Mouse (Mus musculus) layer of hippocampus, postnatal 14 days (tissue): ENCODE measurements around the gene Tbxas1. TPM values are rescaled to one million over a fixed set of nuclear protein-coding genes. Genes with fewer than 3 reads are reported as not detected.

Source experiments
- DNase-seq, 2 experiments: peaks; one replicate each; pipeline ENCODE4 v3.0.0; 2021 to 2022; ENCODE audit warnings: low spot score in 2 of 2, mixed read lengths in 1 of 2
- total RNA-seq, 2 experiments: library from RNA; stranded (reverse); gene quantifications; 2 replicates each; pipeline ENCODE4 v1.2.3; 2021

Gene Tbxas1
- total RNA-seq, 2 experiments from 2014 or later = 1.9 to 3.1 TPM

DNA sequence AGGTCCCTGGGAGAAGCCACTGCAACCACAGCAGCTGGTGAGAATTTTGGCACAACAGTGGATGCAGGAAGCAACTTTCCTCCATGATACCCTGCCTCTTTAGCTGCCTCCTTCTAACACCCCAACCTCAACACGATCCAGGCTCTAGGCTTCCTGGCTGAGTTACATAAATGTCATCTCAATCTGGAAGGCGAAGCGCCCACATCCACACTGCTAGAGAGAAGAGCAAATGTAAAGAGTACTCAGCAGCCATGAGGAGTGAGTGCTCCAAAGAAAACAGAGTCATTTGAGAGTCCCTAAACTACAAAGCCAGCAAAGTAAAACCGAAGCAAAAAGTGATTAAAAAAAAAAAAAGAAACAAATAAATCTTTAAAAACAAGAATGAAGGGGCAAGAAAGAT, 229.4 kb downstream of the Tbxas1 start:
- no peak for DNase-seq

DNA sequence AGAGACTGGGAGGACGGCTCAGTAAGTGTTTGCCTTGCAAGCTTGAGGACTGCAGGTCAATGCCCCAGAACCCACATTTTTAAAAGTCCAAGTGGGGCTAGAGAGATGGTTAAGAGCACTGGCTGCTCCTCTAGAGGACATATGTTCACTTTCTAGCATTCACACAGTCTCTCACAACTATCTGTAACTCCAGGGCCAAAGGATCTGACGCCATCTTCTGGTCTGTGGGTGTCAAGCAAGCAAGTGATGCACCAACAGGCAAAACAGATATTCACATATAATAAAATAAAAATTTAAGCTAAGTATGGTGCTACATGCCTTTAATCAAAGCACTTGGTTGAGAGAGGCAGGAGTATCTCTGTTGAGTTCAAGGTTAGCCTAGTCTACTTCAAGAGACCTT, 231.6 kb downstream of the Tbxas1 start:
- DNase-seq = no peak

DNA sequence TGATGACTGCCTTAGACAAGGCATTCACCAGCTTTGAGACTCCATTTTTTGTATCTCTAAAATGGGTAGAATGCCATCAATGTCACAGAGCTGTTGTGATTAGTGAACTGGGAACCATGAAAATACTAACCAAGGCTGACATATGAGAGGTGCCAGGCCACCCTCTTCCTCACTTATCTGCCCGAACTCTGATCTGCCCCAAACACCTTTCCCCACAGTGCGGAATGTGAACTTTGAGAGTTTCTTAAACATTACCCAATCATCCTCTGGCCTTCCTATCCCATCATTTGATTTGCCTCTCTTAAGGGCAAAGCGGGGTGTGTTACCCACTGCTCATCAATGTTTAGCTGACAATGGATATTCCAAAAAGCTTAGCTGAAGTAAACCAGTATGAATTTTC, 237.5 kb downstream of the Tbxas1 start:
- DNase-seq = no peak

DNA sequence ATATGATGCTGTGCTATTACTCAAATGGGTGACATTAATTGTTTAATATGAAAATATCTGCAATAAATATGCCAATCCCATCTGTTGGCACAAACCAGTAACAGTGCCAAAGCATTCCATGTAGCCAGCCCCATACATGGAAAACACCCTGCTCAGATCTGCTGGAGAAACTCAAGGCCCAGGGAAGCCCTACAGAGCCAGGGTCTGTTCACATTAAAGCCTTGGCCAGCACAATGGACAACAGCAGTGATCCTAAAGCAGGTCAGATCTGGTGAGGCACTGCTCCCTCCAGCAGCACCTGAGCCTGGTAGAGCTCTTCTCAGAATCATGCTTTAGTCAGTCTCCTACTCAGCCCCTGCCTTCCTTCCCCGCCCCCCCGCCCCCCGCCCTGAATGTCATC, 237.9 kb downstream of the Tbxas1 start:
- no peak for DNase-seq

DNA sequence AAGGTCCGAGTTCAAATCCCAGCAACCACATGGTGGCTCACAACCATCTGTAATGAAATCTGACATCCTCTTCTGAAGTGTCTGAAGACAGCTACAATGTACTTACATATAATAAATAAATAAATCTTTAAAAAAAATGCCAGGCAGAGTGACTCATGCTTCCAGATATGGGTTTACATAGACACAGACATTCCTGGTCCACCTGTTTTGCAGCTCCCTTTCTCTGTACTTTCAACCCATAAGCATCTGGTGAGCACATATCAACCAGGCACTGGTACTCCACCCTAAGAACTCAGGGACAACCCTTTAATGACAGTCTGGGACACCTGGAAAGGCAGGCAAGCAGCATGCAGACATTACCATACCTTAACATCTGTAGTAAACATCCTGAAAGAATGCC, 240.2 kb downstream of the Tbxas1 start:
- DNase-seq = no peak

DNA sequence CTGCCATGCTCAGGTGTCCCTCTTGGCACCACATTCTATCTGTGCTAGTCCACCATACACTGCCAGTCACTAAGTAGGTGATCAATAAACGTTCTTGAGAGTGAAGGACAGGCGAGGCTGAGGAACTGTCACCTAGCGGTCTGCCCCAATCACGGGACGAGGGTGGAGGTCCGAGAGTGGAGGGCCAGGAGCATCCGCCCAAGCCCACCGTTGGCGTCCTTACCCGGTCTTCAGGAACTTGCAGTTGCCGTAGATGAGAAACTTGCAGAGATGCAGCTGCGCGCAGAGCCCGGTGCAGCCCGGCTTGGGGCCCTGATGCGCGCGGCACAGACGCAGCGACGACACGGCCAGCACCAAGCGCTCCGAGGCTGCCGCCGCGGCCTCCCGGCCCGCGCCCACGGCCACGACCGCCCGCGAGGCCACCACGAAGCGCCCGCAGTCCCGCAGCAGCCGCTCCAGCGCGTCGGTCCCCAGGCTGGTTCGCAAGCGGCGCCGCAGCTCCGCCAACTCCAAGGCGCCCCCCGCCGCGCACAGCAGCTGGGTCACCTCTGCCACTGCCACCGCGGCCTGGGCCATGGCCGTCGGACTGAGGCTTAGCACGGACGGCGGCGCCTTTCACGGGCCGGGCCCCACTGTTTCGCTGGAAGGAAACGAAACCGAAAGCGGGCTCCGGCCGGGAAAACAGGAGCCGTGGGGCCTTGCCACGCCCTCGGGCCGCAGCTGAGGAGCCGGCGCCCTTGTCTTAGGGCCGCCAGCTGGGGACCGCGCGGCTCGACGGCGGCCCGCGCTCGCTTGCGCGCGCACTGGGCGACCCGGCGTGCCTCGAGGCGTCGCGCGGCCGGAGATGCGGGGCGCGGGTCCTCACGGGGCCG, 242.6 kb downstream of the Tbxas1 start, which contains the start of gene Parp12:
Gene Parp12 (minus strand): TSS at position 766 of the 872 bp plus-strand sequence.
- DNase-seq = peak; percentile 36 to 57

DNA sequence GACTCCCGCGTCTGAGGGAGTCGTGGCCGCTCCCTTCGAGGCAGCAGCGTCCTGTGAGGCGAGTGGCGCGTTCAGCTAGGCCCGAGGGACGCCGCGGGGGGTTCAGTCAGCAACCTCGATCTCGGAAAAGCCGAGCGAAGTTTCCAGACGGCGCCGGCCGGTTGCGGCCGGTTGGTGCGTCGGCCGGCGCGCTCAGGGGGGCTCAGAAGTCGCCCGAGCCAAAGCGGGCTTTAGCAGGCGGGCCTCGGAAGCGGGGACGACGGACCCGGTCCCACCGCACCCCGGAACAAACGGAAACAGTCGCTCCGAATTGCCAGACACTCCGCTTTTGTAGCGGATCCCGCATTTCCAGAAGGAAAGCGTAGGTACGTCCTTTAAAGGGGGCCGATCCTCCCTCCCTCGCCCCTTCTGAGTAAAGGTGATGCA, 243.3 kb downstream of the Tbxas1 start:
- no peak for DNase-seq

DNA sequence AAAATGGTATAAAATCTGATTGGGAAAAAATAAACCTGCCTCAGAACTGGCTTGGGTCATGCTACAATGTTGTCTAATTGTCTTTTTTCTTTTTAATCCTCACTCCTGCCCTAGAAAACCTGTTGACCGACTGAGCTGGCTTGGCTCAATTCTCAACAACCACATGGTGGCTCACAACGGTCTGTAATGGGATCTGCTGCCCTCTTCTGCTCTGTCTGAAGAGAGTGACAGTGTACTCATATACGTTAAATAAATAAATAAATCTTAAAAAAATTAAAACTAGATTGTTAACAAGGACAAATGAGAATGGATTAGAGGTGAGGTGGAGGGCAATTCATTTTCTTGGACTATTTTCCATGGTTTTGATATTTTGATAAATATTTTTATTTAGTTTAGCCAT, 245.5 kb downstream of the Tbxas1 start:
- DNase-seq = no peak

DNA sequence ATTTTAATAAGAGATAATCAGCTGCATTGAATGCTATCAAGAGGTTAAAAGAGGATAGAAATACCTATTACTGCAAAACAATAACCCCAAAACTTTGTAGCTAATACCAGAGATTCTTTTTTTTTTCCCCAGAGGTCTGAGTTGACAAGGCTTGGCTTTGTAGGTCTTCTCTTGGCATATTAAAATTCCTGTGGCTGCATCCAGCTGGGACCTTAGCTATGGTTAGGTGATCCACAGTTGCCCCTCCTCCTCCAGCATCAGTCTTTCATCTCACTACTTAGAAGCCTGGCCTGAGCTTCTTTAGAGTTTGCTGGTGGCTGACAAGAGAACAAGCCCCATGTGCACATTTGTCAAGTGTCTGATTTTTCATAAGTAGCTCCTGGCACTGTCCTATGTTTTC, 249.5 kb downstream of the Tbxas1 start:
- DNase-seq = no peak

DNA sequence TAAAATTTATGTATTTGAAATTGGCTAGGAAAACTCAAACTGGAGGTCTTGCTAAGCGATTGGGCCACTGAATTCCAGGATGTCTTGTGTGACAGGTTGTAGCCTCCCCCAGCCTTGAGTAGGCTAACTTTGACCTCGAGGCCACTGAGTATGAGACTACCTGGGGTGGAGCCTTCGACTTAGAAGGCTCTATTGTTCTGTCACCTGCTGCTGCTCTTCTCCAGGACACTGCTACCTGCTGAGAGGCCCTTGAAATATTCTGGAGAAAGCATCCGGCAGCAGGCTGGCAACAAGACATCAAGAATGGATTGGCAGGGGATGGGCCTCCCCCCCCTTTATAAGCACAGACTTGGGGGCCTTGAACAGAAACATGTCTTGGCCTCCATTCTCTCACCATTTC, 256.3 kb downstream of the Tbxas1 start:
- DNase-seq = no peak

DNA sequence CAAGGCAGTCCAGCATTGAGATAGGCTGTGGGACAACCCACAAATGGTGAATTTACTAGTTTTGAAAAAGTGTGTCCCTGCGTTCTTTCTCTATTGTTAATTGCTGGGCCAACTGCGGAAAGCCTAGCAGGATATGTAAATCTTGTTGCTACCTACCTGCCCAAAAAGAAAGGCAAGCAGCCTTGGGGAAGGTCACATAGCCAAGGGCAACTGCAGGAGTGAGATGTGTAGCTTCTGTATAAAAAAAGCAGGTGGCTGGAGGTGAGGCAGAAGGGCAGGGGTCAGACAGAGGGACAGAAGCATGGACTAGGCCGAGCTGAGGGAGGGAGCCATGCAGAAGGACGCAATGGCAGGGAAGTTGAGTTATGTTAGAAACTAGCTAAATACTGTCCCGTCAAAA, 257.4 kb downstream of the Tbxas1 start:
- DNase-seq = no peak

Other genes with a start within 250 kb of the Tbxas1 start
- 1 to 10 TPM; 1.1 to 1.2 TPM for gene Klrg2, start 238.2 kb upstream of the Tbxas1 start, total RNA-seq
- gene Clec2l, start 212.3 kb upstream of the Tbxas1 start, total RNA-seq = 100 to 1,000 TPM; 112 to 115 TPM
- 10 to 100 TPM; 60.4 to 62.3 TPM for gene Hipk2, start 761 bp downstream of the Tbxas1 start, total RNA-seq
- 1 to 10 TPM; 4.9 to 5.5 TPM for gene Parp12, start 242.9 kb downstream of the Tbxas1 start, total RNA-seq